Mouse (Mus musculus): ENCODE measurements around the gene Itga6.

The Itga6 gene

DNA sequence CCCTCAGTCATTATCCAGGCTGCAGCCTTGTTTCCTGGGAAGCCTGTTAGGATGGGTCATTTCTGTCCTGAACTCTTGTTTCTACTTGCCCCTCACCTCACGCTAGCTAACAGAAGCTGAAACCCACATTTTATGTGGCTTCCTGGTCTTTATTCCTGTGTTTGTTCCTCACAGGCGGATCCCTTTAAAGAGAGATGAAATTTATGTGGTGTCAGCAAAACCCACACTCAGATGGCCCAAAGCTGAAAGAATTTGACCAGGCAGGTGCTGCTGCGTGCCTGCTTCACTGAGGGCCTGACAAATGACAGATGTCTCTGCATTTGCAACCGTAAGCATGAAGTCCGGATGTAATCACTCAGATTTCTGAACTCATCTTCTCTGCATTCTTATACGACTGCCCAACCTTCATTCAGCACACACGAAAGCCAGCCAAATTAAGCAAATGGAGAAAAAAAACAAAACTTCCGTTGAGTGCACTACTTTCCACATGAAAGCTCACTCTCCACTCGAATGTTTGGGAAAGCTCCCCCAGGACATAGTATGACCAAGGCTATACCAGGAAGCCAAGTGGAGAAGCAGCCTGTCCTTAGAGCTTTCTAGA, 10.5 kb upstream of the Itga6 start:
- peak; percentile 14 for DNase-seq

DNA sequence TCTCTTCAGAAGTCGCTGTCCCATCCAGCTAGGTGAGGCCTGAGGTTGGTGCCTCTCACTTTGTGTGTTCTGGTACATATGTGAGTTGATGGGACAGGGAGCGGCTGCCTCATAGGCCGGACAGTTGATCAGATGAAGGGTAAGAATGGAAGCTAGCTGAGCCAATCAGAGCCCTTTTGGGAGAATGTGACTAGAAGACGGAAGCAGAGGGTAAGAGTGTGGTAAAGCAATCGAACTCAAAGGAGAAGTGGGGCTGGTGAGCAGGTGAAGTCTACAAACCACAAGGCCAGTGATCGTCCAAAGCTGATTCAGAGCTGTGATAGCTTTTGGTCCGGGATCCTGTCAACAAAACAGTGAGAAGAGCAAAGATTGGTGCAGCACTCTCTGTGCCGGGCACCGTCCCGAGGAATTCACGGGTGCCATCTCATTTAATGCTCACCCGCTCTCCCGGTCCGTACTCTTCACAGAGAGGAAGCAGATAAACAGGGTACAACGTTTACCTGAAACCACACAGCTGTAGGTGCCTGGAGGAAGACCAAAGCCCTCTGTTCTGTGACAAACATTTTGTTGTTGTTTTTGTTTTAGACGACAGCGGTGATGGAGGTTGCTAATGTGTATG, 9.8 kb upstream of the Itga6 start:
- peak; percentile 40 for DNase-seq

DNA sequence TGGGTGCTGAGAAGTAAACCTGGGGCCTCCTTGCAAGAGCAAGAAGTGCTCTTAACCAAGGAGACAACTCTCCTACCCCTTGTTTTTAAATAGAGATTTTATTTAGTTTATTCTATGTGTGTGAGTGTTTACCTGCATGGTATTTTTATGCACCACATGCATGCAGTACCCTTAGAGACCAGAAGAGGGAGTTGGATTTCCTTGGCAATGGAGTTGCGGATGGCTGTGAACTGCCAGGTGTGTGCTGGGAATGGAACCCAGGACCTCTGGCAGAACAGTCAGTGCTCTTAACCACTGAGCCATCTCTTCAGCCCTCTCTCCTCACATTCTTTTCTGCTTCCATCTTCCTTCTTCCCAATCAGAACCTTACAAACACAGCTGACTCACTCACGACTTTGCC, 9.2 kb upstream of the Itga6 start:
- DNase-seq, result peak; percentile 11

DNA sequence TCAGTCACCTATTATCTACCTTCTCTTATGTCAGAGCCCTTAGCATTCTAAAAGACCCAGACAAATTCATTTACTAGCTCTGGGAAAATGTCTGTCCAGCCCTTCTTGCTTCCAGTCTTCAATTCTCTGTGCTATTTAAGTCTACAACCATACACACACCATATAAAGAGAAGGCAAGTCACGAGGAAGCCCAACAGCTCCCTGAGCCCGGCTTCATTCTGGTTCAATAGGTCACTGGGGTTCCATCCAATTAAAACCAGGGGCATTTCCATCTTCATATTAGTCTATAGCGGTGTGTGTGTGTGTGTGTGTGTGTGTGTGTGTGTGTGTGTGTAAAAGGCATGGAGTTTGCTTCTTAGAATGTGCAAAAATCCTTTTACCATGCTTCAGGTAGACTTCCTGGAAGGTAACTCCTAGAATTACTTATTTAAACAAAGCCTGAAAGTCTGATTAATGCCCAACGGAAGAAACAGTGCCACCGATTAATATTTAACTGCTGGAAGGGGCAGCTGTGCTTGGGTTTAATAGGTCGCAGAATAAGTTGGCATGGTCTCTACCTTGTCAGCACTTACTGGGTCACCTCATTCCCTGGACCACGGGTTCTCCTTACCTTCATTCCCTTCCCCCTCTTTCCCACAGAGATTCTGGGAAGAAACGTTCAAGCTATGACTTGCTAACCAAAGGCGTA, 6.1 kb upstream of the Itga6 start:
- no peak for DNase-seq

DNA sequence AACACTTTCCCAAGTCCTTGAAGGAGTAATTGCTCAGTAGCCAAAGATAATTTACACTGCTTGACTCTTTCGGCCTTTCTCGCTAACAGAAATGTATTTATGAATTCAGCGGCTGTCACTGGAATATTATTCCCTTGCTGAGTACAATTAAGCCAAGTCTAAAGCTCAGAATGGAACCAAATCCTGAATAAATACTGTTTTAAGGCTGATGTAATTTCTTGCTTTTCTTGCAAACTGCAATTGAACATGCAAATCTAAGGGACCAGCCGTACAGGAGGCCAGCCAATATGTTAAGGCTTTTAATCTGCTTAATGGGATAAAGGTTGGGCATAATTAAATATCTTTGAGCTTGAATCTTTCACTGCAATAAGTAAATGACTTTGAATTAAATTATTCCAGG, 2.9 kb upstream of the Itga6 start:
- no peak for DNase-seq

DNA sequence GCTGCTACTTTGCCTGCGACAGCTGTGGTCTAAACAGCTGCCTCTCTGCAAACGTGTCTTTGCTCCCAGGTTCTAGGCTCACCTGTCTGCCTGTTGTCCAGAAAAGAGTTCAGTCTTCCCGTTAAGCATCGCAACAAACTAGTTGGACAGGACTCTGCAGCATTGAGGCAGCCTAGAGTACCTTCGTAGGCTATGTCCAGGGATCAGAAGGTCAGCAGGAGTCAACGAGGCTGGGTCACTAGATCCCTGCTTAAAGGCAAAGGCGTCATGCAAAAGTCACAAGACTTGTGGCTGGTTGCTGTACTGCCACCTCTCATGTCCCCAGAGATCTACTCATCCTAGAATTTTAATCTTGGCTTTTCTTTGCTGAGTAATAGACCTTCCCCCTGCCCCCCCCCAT, 2.0 kb upstream of the Itga6 start:
- no peak for DNase-seq

DNA sequence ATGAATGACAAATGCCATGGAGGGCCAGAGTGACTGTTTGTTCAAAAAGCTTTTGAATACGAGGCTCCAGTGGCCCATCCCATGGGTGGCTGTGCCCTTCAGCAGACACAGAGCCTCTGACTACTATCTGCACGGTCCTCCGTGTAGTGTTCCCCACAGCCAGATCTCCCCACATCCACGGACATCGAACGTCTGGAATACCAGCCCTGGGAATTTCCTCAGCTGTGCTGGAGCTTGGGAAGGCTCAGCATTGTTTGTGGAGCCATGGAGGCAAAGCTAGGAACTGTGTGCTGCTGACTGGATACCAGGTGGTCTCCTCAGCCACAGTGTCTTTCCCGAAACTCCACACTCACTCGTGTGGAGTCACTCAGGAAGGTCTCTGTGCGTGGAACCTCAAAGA, 1.1 kb upstream of the Itga6 start:
- DNase-seq, result no peak

DNA sequence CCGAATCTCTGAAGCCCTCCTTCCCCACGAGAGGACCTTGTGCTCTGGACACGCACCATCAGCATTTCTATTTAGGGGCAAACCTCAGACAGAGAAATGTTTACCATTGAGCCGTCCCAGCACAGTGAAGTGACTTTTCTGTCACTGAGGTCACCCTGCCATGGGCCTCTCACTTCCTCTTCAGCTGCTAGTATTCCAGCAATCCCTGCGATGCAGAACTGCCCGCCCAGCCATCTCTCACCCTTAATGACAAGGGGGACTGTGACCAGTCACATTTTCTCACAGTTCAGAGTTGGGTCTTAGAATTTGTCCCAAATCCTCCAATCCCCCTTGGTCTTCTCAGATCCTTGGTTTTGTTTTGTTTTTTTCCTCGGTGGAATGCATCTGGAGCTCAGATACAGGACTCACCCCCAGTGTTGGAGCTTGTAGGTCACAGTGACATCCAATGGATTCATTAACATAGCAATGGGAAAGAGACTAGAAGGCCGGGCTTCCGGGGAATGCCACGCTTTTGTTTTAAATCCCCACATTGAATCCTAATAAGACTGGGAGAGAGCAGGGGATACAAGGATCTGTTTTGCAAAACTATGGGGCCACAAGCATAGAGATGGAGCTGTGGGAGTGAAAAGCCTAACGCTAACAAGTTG, 432 bp upstream of the Itga6 start:
- no peak for DNase-seq

DNA sequence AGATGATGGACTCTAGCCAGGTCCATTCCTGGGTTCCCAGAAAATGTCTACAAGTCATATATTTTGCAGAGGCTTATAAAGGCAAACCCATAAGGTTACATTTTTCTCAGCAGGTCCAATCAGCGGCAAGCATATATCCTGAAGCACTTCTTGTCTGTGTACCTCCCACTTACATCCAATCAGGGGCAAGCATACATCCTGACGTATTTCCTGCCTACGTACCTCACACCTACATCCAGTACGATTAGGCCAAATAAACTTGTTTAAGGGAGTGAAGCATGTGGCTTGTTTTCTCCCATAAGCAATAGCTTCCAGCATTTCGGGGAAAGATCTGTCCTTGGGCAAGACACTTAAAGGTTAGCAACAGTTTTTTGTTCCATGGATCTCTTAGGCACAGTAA, 3.0 kb downstream of the Itga6 start:
- DNase-seq, result no peak

DNA sequence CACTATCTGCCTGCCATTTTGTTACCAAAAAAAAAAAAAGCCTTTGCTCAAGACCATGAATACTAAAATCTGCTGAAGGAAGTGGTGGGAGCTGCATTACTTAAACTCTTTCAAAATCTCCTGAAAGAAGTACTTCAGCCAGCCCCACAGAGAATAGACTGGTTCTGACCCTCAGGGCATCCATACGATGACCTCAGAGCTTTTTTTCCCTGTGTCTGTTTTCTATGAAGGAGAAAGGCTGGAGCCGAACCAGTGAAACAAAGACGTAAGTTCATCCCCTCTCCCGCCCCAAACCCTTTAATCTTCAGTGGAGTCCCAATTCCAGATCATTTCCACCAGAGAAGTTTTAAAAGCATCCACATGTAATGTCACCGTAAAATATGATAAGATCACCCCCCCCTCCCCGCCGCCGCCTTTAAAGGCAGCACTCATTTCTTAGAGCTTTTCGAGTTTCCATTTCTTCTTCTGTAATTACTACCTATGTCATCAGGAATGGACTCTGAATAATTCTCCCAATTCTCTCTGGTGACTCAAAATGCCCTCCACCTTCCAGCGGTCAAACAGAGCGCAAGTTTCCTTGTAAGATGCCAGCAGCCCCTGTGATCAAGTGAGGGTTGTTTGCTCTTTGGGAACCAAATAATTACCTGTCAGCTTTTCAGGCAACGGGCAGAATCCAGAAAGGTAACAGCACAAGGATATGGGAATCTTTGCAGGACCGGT, 4.1 kb downstream of the Itga6 start:
- no peak for DNase-seq

DNA sequence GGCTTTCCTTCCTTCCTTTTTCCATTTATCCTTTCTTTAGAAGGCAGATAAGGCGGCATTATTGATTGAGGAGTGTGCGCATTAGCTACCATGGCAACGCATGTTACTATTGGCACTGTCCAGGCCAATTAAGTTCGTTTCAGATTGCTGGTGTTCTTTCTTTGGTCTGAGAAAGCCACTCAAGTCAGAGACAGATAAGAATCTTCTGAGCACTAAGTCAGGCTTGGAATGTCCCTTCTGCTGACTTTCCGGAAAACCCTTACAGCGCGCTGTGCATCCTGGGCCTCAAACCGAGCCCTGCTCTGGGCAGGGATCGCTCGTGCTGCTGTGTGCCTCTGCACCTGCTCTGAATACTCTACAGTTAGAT, 4.7 kb downstream of the Itga6 start:
- no peak for DNase-seq

DNA sequence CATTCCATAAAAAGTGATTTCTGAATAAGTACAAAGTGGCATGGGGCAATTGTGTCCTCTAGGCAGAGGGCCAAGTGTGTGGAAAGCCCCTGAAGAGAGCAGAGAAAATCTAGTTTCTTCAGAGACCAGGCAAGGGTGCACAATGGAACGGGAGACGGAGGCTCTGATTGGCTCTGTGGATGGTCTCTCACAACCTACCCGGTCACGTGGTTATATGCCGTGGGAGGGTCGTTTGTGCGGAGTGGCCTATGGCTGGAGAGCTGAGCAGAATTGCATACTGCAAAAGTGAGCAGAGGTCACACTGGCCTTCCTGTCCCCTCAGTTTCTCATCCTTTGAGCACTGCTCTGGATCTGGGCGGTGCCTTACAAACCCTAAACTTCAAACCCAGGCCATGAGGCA, 5.9 kb downstream of the Itga6 start:
- DNase-seq, result no peak

DNA sequence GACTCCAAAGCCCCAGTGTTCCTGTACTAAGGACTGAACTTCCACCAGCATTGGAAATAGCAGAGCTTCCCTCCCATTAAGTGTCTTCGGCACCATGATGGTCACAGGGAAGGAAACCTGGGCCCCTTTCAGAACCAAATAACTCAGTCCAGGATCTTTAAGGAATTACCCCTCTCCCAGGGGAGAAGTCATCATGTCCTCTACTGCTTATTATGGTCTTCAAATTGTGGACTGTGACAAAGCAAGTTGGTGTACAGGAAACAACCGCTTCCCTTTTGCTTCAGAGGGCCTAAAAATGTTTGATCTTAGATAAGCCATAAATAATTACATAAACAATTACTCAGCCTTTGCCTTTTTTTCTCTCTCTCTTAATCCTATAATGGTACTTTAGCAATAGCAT, 6.4 kb downstream of the Itga6 start:
- no peak for DNase-seq

DNA sequence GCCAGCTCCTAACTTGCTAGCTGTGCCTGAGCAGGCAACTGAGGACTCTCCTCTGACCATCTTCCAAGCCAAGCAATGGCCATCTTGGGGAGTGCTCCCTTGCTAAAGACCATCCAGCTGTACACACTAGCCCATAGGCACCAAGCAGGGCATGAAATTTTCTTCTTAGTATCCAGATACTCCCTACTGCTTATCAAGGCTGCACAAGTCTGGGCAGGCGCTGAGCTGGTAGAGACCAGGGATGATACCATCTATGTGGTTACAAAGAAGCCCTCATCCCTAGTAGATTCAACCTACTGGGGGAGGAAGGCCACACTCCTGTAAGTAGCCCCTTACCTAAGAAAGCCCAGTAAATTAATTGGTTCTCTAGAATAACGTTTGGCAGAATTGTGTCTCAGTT, 7.0 kb downstream of the Itga6 start:
- DNase-seq, result no peak

DNA sequence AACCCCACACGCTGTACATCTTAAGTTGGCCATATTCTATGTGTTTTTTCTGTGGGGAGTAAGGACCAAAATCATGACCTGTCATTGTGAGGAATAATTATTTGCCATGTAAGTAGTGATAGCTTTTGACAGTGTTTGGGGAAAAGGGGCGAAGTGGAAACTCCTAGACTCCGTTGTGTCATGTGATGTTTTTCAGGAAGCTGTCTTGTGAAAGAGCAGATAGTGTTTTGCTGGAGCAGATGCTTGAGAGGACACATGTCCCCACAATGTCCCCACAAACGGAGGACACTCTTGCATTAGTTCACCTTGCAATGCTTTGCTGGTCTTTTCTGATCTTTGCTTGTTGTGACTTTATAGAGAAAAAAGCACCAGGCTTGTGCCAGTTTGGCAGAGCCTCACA, 7.7 kb downstream of the Itga6 start:
- no peak for DNase-seq

DNA sequence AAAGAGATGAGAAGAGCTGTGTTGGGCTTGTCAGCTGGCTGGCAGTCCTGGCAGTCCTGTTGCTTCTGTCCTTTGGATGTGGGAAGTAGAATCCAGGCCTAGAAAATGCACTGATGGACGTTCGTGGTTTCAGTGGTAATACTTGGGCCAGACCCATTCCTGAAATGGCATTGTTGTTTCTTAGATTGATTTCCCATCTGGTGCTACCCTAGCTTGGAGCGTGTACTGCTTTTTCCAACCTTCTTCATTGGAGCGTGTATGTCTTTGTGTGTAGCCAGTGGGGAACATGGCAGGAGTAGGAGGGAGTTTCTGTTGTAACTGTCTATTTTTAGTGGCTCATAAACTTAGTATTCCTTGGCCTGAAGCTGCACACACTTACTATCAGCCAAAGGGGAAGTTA, 10.3 kb downstream of the Itga6 start:
- DNase-seq, result no peak

DNA sequence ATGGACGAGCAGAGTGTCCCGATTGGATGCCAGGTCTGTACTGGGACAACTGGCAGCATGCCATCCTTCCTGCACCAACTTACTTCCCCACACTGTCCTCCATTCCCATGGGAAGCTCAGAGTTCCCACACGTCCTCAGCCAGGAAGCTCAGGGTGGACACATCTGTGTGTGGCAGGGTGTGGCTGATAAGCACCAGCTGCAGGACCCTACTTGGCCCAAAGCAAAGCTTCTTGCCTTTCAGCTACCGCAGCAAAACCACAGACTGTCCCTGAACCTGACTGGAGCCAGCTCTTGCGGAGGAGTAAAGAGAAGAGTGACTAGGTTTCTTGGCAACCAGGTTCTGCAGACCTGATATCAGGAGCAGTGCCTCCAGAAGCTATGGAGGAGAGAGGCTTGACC, 11.7 kb downstream of the Itga6 start:
- no peak for DNase-seq

DNA sequence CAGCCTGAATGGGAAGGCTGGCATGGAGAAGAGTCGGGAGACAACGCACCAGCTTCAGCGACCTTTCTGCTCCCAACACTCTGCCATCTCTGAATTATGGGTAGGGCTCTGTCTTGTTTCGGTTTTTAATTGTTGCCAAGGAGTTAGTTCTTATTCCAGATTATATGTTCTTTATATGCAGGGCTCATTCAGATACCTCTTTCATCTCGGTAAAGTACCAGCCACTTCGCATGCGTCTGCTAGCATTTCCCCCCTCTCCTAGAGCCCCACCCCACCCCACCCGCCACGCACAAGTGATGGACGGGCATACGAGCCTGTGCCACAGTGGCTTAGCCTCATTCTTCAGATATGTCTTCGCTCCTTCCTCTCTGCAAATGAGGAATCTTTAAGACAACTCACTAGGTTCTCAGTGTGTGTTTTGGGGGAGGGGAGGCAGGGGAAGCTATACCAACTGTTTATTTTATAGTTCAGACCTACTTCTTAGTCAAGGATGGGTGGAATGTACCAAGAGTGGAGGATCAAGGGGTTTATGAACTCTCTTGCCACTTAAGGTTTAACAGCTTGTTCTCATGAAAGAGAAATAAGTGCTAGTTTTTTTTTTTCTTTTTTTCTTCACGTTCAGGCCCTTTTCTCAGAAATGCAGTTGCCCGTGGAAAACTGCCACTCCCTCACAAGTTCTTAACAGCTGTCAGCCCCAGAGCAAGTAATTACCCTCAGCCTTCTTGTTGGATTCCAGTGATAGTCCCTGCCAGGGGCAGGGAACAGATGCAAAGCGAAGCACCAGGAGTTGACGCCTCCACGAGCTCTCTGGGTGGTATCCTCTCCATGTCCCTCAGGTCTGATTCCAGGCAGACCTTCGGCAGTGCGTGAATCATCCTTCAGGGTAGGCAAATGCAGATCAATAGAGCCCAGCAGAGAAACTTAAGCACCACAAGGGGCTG, 13.4 kb downstream of the Itga6 start:
- no peak for DNase-seq

DNA sequence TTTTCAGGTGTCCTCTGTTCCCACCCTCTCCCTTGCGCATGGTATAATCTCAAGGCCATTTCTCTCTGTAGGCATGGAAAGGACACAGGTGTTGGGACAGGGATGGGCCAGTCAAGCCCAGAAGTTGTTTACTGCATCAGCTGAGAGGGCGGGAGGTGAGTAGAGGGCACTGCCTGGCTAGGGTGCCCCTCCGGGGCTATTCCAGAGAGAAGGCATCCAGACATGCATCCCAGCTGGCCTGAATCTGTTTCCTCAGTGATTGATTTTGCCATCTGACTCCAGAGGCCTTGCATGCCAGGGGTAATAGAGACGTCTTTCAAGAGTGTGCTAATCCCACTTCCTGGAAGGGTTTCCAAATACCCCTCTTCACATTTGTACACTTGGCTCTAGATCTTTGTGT, 14.7 kb downstream of the Itga6 start:
- DNase-seq, result no peak

DNA sequence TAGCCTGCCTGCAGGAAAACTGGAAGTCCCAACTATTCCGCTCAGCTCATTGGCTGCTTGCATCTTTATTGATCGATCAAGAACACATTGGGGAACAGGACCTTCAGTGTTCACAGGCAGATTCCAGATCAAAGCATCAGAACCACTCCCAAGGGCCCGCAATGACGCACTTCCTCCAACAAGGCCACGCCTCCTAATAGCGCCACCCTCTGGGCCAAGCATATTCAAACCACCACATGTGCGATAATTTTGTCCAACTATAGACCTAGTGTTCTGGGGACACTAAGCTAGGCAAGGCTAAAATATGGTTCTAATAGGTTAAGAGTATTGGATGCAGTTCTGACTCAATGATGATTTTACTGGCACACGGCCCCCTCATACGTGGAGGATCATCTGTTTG, 15.7 kb downstream of the Itga6 start:
- DNase-seq, result no peak

DNA sequence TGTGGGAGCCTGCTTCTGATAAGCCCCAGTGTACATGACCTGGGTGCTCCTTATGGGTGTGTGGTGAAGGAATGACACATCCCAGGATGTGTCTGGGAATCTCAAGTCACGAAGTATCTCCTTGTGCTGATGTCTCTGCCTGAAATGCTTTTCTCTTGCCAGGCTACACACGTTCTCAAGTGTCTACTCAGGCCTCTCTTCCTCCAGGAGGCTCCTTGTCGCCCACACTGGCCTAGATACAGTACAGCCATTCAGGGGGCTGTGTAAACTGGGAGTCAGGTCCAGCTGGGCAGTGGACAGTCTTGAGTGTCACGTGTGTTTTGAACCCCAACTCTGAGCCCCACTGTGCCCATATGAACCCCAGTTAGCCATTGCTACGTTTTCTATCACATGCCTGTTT, 19.1 kb downstream of the Itga6 start:
- DNase-seq, result no peak

DNA sequence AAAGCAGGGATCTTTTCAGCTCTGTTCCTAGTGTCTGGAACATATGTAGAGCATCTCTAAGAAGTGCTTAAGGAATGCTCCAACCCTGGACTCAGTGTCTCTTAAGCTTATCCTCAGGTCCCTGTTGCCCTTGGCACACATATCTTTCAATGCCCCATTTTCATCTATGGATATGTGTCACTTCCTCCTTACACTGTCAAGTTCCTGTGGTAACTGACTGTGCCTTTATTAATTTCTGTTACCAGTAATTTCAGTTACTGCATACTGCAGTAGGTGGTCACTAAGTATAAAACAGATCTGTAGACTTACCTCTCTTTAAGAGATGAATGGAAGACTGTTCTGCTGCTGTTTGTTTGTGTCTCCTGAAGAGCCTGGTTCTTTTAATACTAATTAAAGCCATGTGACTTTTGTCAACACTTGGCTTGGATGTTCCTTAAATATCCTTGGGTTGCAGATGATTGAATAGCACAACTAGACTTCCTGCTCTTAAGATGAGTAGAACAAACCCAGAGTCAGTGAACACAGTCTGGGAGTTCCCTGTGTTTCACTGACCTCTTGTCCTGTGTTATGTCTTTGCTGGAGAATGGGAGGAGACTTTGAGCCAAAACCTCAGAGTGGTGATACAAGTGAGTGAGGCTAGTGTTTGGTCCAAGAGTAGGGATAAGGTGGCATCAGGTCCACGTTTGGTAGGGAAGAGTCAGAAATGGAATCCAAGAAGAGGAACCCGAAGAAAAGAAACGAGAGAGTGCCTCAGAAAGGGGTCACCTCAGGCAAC, 19.7 kb downstream of the Itga6 start:
- no peak for DNase-seq
